Mouse (Mus musculus): ENCODE measurements around the gene Eng. TPM values are rescaled to one million over a fixed set of nuclear protein-coding genes. Genes with fewer than 3 reads are reported as not detected.

Eng gene
- polyA plus RNA-seq, 1 experiment from 2014 or later: 113 TPM

DNA sequence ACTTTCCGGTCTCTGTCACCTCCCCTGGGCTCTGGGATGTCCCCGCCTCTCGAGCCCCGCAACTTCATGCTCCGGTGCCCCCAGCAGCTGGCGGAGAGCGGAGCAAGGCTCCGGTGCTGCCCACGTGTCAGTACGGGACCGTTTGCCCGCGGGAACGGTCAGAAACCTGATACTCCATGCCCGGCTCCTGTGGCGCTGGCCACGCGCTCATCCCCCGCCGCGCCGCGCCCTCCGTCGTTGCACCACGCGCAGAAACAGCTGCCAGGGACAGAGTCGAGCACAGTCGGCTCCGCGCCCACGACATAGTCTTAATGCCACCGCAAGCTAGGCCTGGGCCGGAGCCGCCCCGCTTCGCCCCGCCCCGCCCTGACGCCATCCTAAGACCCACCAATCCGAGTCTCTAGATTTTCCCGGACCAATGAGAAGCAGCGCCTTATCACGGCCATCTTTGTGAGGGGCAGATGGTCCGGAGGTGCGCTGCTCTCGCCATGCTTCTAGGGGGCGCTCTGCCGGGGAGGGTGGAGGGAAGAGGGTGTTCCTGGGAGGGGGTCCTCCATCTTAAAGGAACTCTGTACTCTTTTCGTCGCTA is 47.5 kb downstream of the Eng start:
- under 1% methylated on average over 51 of the region's 51 CpGs for WGBS (ENCODE audit: insufficient replicate concordance)
- Histone ChIP-seq H3K27me3 (ENCODE audit: control insufficient read depth, insufficient read depth, low read length) (no peaks in the 10 kb centered on the region), H3K27ac (ENCODE audit: low read depth, low read length) (peak overlapping the region; percentile 79), H3K4me3 (ENCODE audit: low read depth, low read length) (peak overlapping the region; percentile 86), H3K4me1 (ENCODE audit: control insufficient read depth, insufficient read depth, low read length) (peaks cover 11% of the 10 kb centered on the region), H3K36me3 (ENCODE audit: control insufficient read depth, insufficient read depth, low read length) (no peaks in the 10 kb centered on the region), H3K9ac (ENCODE audit: low read depth, low read length) (peak overlapping the region; percentile 91), H3K4me2 (peak overlapping the region; percentile 96), H3K9me3 (replicated peaks; ENCODE audit: control insufficient read depth, low read length) (no peaks in the 10 kb centered on the region)
- peak; percentile 96 for ATAC-seq (replicated peaks; ENCODE audit: insufficient number of reproducible peaks, low FRiP score, low TSS enrichment)

DNA sequence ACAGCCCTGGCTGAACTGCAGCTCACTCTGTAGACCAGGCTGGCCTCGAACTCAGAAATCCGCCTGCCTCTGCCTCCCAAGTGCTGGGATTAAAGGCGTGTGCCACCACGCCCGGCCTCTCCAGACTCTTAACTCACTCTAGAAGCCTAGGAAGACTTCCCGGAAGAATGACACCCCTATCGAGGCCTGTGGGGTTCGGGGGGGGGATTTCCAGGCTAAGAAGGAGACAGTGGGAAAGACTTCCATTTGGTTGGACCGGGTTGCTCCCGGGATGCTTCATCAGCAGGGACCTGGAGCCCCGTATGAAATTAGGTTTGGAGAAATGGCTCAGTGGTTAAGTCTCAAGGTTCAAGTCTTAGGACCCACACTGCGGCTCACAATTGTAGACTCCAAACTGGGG is 48.3 kb downstream of the Eng start:
- no peak for ATAC-seq (replicated peaks; ENCODE audit: insufficient number of reproducible peaks, low FRiP score, low TSS enrichment)
- Histone ChIP-seq H3K4me3 (ENCODE audit: low read depth, low read length) (peak overlapping the region; percentile 86), H3K27me3 (ENCODE audit: control insufficient read depth, insufficient read depth, low read length) (no peaks in the 10 kb centered on the region), H3K9ac (ENCODE audit: low read depth, low read length) (peak overlapping the region; percentile 91), H3K4me1 (ENCODE audit: control insufficient read depth, insufficient read depth, low read length) (peaks cover 11% of the 10 kb centered on the region), H3K27ac (ENCODE audit: low read depth, low read length) (no peak overlapping the region), H3K36me3 (ENCODE audit: control insufficient read depth, insufficient read depth, low read length) (no peaks in the 10 kb centered on the region), H3K9me3 (replicated peaks; ENCODE audit: control insufficient read depth, low read length) (no peaks in the 10 kb centered on the region), H3K4me2 (peak overlapping the region; percentile 96)
- WGBS (ENCODE audit: insufficient replicate concordance): 82% methylated on average over 12 of the region's 12 CpGs

DNA sequence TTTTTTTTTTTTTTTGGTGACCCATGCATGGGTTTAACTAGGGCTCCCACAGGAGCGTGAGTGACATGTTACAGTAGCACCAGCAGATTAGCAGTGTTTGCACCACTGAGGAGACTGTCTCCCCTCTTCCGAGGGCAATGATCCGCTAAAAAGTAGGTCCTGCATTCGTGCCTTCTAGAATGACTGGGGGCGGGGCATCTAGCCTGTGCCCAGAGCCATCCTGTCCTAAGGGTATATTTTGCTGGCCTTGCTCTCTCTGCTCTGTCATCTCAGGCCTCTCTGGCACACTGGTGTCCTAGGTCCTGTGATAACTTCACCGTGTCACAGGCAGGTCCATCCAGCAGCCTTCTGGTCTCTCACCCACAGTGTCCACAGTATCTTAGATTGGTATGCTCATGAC is 53.3 kb downstream of the Eng start:
- H3K27me3 ChIP-seq (ENCODE audit: control insufficient read depth, insufficient read depth, low read length): no peaks in the 10 kb centered on the region
- no peaks in the 10 kb centered on the region for H3K4me1 ChIP-seq (ENCODE audit: control insufficient read depth, insufficient read depth, low read length)
- no peak overlapping the region for H3K27ac ChIP-seq (ENCODE audit: low read depth, low read length)
- H3K9me3 ChIP-seq (replicated peaks; ENCODE audit: control insufficient read depth, low read length): no peaks in the 10 kb centered on the region
- H3K4me3 ChIP-seq (ENCODE audit: low read depth, low read length): no peak overlapping the region
- ATAC-seq (replicated peaks; ENCODE audit: insufficient number of reproducible peaks, low FRiP score, low TSS enrichment): no peak
- H3K9ac ChIP-seq (ENCODE audit: low read depth, low read length): no peak overlapping the region
- 73% methylated on average over 6 of the region's 6 CpGs for WGBS (ENCODE audit: insufficient replicate concordance)
- H3K4me2 ChIP-seq: no peak overlapping the region
- peaks cover 10% of the 10 kb centered on the region for H3K36me3 ChIP-seq (ENCODE audit: control insufficient read depth, insufficient read depth, low read length)

DNA sequence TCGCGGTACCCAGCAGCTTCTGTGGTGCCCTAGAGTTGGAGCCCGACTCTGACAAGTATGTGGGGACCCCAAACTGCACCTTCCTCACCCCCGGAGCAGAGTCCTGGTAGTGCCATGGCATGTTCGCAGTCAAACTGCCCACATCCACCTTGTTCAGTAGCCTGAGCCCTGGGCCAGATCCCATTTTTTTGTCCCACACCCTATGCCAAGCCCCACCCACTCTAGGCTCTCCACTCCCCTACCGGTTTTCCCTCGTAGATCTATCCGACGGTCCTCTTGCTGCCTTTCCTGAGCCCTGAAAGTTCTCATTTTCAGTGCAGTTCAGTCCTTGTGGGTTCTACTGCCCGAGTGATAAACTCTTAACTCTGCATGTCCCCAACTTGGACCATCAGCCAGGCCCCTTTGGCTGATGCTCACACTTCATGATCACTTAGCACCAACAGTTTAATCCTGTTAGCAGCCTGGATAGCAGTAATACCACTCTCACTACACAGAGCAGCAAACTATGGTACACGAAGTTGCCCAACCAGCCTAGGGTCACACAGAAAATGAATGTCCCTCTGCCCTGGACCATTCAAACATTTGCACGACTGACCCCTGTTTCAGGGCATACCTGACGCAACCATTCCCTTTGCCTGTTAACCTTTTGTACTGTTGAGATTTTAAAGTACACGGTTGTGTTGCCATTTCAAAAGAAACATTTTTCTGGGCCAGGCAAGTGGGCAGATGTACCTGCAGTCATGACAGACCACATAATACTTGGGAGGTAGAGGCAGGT is 54.8 kb downstream of the Eng start:
- Histone ChIP-seq H3K27me3 (ENCODE audit: control insufficient read depth, insufficient read depth, low read length) (no peaks in the 10 kb centered on the region), H3K27ac (ENCODE audit: low read depth, low read length) (no peak overlapping the region), H3K9me3 (replicated peaks; ENCODE audit: control insufficient read depth, low read length) (no peaks in the 10 kb centered on the region), H3K4me1 (ENCODE audit: control insufficient read depth, insufficient read depth, low read length) (no peaks in the 10 kb centered on the region), H3K4me2 (no peak overlapping the region), H3K36me3 (ENCODE audit: control insufficient read depth, insufficient read depth, low read length) (peaks cover 21% of the 10 kb centered on the region), H3K4me3 (ENCODE audit: low read depth, low read length) (no peak overlapping the region), H3K9ac (ENCODE audit: low read depth, low read length) (no peak overlapping the region)
- ATAC-seq (replicated peaks; ENCODE audit: insufficient number of reproducible peaks, low FRiP score, low TSS enrichment): no peak
- 83% methylated on average over 14 of the region's 14 CpGs for WGBS (ENCODE audit: insufficient replicate concordance)

DNA sequence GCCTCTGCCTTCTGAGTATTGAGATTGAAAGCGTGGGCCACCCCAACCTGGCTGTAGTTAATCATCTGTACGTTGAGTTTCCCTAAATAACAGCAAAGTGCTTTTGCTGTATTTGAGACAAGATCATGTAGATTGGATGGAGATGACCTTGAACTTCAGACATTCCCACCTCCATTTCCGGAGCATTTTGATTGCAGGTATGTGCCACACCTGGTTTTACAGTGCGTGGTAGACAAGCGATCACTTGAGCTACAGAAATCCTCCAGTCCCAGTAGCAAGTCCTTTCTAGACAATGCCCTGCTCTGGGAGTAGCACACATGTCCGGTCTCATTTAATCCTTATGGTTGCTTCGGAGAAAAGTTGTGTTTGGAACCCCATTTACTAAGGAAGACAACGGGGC is 56.7 kb downstream of the Eng start:
- Histone ChIP-seq H3K4me3 (ENCODE audit: low read depth, low read length) (no peak overlapping the region), H3K9me3 (replicated peaks; ENCODE audit: control insufficient read depth, low read length) (no peaks in the 10 kb centered on the region), H3K27ac (ENCODE audit: low read depth, low read length) (no peak overlapping the region), H3K4me2 (no peak overlapping the region), H3K27me3 (ENCODE audit: control insufficient read depth, insufficient read depth, low read length) (no peaks in the 10 kb centered on the region), H3K36me3 (ENCODE audit: control insufficient read depth, insufficient read depth, low read length) (peaks cover 33% of the 10 kb centered on the region), H3K4me1 (ENCODE audit: control insufficient read depth, insufficient read depth, low read length) (no peaks in the 10 kb centered on the region; the same call in 1 of the 2 replicates), H3K9ac (ENCODE audit: low read depth, low read length) (no peak overlapping the region)
- WGBS (ENCODE audit: insufficient replicate concordance): 92% methylated on average over 8 of the region's 8 CpGs
- ATAC-seq (replicated peaks; ENCODE audit: insufficient number of reproducible peaks, low FRiP score, low TSS enrichment): no peak

DNA sequence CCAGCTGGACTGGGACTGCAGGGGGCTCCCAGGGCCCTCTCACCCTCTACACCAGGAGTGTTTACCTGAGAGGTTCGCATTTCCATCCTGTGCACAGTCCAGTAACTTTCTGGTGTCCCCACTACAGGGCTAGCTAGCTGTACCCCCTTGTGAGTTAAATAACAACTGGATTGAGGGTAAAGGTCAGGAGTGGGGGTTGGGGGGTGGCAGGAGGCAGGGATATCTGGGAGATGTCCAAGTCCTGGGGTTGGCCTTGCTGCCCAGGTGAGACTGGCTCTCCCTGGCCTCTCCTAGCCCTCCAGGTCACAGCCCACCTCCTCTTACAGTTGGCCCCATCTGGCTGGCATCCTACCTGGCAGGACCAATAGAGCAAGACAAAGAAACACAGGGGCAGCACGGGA is 57.6 kb downstream of the Eng start, which contains the start of gene Fpgs:
Gene Fpgs, minus strand, starts transcription at position 125 of the 401 bp plus-strand sequence.
- Histone ChIP-seq H3K4me2 (no peak within 1 kb of the TSS), H3K36me3 (ENCODE audit: control insufficient read depth, insufficient read depth, low read length) (peaks cover 37% of the 10 kb centered on the region), H3K4me1 (ENCODE audit: control insufficient read depth, insufficient read depth, low read length) (no peaks in the 10 kb centered on the region; the same call in 1 of the 2 replicates), H3K27ac (ENCODE audit: low read depth, low read length) (no peak within 1 kb of the TSS), H3K9ac (ENCODE audit: low read depth, low read length) (no peak within 1 kb of the TSS), H3K4me3 (ENCODE audit: low read depth, low read length) (no peak within 1 kb of the TSS), H3K9me3 (replicated peaks; ENCODE audit: control insufficient read depth, low read length) (no peaks in the 10 kb centered on the region), H3K27me3 (ENCODE audit: control insufficient read depth, insufficient read depth, low read length) (no peaks in the 10 kb centered on the region)
- no peak for ATAC-seq (replicated peaks; ENCODE audit: insufficient number of reproducible peaks, low FRiP score, low TSS enrichment)
- WGBS (ENCODE audit: insufficient replicate concordance): 83% methylated on average over 2 of the region's 2 CpGs

DNA sequence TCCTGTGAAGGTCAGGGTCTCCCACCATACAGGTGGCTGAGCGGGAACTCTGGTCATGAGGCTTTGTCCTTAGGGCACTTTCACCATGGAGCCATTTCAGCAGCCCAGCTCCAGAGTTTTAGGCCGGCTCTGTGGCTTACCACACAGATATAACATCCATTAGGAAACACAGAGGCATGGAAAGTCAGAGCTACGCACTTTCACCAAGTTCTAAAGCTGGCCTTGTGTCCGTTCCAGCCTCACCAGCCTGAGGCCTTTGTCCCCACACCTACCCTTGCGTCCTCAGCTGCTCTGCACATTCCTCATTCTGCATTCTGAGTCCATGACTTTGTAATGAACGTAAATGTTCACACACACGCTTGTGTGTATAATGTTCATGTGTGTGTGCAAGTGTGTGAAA is 58.6 kb downstream of the Eng start:
- WGBS (ENCODE audit: insufficient replicate concordance): 97% methylated on average over 7 of the region's 7 CpGs
- ATAC-seq (replicated peaks; ENCODE audit: insufficient number of reproducible peaks, low FRiP score, low TSS enrichment): no peak

DNA sequence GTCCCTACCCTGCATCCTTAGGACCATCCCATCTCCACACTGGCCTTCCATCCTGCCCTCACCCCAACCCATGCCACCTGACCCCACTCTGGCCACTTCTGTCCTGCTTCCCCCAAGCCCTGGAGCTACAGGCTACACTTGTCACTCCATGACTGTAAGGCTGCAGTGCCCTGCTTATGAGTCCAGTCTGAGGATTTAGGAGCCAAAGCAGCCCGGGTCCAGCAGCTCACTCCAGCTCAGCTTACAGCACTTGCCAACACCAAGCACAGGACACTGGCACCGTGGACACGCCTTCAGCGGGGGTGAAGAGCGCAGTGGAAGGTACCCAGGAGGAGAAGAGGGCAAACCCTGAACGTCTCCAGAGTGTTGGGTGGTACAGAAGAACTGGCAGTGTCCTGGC is 60.6 kb downstream of the Eng start:
- Histone ChIP-seq H3K4me1 (ENCODE audit: control insufficient read depth, insufficient read depth, low read length) (peaks cover 7% of the 10 kb centered on the region), H3K4me3 (ENCODE audit: low read depth, low read length) (no peak overlapping the region), H3K9ac (ENCODE audit: low read depth, low read length) (no peak overlapping the region), H3K4me2 (no peak overlapping the region), H3K36me3 (ENCODE audit: control insufficient read depth, insufficient read depth, low read length) (peaks cover 49% of the 10 kb centered on the region), H3K27ac (ENCODE audit: low read depth, low read length) (no peak overlapping the region), H3K9me3 (replicated peaks; ENCODE audit: control insufficient read depth, low read length) (no peaks in the 10 kb centered on the region), H3K27me3 (ENCODE audit: control insufficient read depth, insufficient read depth, low read length) (no peaks in the 10 kb centered on the region)
- WGBS (ENCODE audit: insufficient replicate concordance): 93% methylated on average over 6 of the region's 6 CpGs
- no peak for ATAC-seq (replicated peaks; ENCODE audit: insufficient number of reproducible peaks, low FRiP score, low TSS enrichment)

More for the DNA sequence above, 58.6 kb downstream of the Eng start:
- H3K27me3 ChIP-seq (ENCODE audit: control insufficient read depth, insufficient read depth, low read length): no peaks in the 10 kb centered on the region
- H3K4me2 ChIP-seq: no peak overlapping the region
- H3K4me1 ChIP-seq (ENCODE audit: control insufficient read depth, insufficient read depth, low read length): no peaks in the 10 kb centered on the region; the same call in 1 of the 2 replicates
- no peak overlapping the region for H3K4me3 ChIP-seq (ENCODE audit: low read depth, low read length)
- no peak overlapping the region for H3K9ac ChIP-seq (ENCODE audit: low read depth, low read length)
- no peak overlapping the region for H3K27ac ChIP-seq (ENCODE audit: low read depth, low read length)
- no peaks in the 10 kb centered on the region for H3K9me3 ChIP-seq (replicated peaks; ENCODE audit: control insufficient read depth, low read length)
- H3K36me3 ChIP-seq (ENCODE audit: control insufficient read depth, insufficient read depth, low read length): peaks cover 47% of the 10 kb centered on the region
